Mouse (Mus musculus) myocyte (in vitro differentiated cells): ENCODE measurements around the gene Fam228a. TPM values are rescaled to one million over a fixed set of nuclear protein-coding genes. Genes with fewer than 3 reads are reported as not detected.

Experiments used
- H3K27me3 ChIP-seq: one replicate; pipeline ENCODE4 v1.6.1; 2011; ENCODE audit not compliant: control insufficient read depth, insufficient read depth, insufficient read length
- H3K36me3 ChIP-seq: one replicate; pipeline ENCODE4 v1.6.1; 2011; ENCODE audit not compliant: control insufficient read depth, insufficient read depth
- H3K4me2 ChIP-seq: one replicate; pipeline ENCODE4 v1.6.1; 2011; ENCODE audit warnings: low read depth, control low read depth
- H3K4me3 ChIP-seq: one replicate; pipeline ENCODE4 v1.5.1; 2011; ENCODE audit warnings: mild to moderate bottlenecking, control low read depth, moderate library complexity
- H3K79me2 ChIP-seq: one replicate; pipeline ENCODE4 v1.6.1; 2011; ENCODE audit not compliant: control insufficient read depth, insufficient read depth
- H3ac ChIP-seq: one replicate; pipeline ENCODE4 v1.6.1; 2011; ENCODE audit not compliant: control insufficient read depth, insufficient read length
- CEBPB ChIP-seq: IDR thresholded peaks from 2 replicates; pipeline ENCODE4 v1.6.1; 2011; ENCODE audit warnings: mild to moderate bottlenecking, moderate library complexity; ENCODE audit not compliant: poor library complexity, insufficient read depth, severe bottlenecking
- E2F4 ChIP-seq: IDR thresholded peaks from one replicate; pipeline ENCODE4 v1.6.1; 2011; ENCODE audit warnings: mild to moderate bottlenecking, control low read depth, moderate library complexity; ENCODE audit not compliant: insufficient read depth
- MAX ChIP-seq: IDR thresholded peaks from one replicate; pipeline ENCODE4 v1.6.1; 2011; ENCODE audit warnings: low read depth, mild to moderate bottlenecking, control low read depth
- MYOD1 ChIP-seq, 3 experiments: IDR thresholded peaks; one replicate each; pipeline ENCODE4 v1.6.1; 2011; ENCODE audit warnings: control low read depth in 2 of 3, low read depth in 2 of 3, mild to moderate bottlenecking in 2 of 3, moderate library complexity in 1 of 3; ENCODE audit not compliant: insufficient read length in 2 of 3, control insufficient read depth in 1 of 3
- MYOG ChIP-seq, 3 experiments: IDR thresholded peaks; one replicate each; pipeline ENCODE4 v1.6.1; 2011; ENCODE audit warnings: control low read depth in 2 of 3, low read depth in 2 of 3, mild to moderate bottlenecking in 2 of 3; ENCODE audit not compliant: insufficient read length in 2 of 3, control insufficient read depth in 1 of 3, insufficient read depth in 1 of 3
- POLR2A ChIP-seq: IDR thresholded peaks from one replicate; pipeline ENCODE4 v1.6.1; 2011; ENCODE audit warnings: low read depth, mild to moderate bottlenecking, control low read depth, moderate library complexity; ENCODE audit not compliant: insufficient read length
- POLR2AphosphoS2 ChIP-seq: IDR thresholded peaks from one replicate; pipeline ENCODE4 v1.6.1; 2011; ENCODE audit warnings: low read depth, control low read depth; ENCODE audit not compliant: insufficient read length
- REST ChIP-seq: IDR thresholded peaks from one replicate; pipeline ENCODE4 v1.6.1; 2011; ENCODE audit warnings: mild to moderate bottlenecking, control low read depth, moderate library complexity; ENCODE audit not compliant: insufficient read depth, insufficient read length
- SRF ChIP-seq: IDR thresholded peaks from one replicate; pipeline ENCODE4 v1.6.1; 2011; ENCODE audit warnings: low read depth; ENCODE audit not compliant: control insufficient read depth, insufficient read length
- TCF12 ChIP-seq: IDR thresholded peaks from one replicate; pipeline ENCODE4 v1.6.1; 2011; ENCODE audit warnings: mild to moderate bottlenecking, control low read depth; ENCODE audit not compliant: poor library complexity, insufficient read depth, severe bottlenecking
- TCF3 ChIP-seq: IDR thresholded peaks from one replicate; pipeline ENCODE4 v1.6.1; 2011; ENCODE audit warnings: low read depth, control low read depth; ENCODE audit not compliant: insufficient read length
- USF1 ChIP-seq: IDR thresholded peaks from one replicate; pipeline ENCODE4 v1.6.1; 2011; ENCODE audit warnings: low read depth, mild to moderate bottlenecking, control low read depth, moderate library complexity
- polyA plus RNA-seq: library from polyadenylated mRNA; unstranded; fragments of >200 nt; fragmentation: generic; extraction: Trizol; gene quantifications from one replicate; pipeline ENCODE4 v1.2.1, GENCODE M21; 2012; ENCODE audit warnings: missing spikeins

Gene Fam228a
- polyA plus RNA-seq, 1 experiment = not detected

- H3K27me3 ChIP-seq = no peaks in the 10 kb centered on the region
Measured at GRCm38 (mm10) chr12:4685441-4685840, 52.8 kb downstream of the Fam228a start.

GRCm38 (mm10) chr12:4679971-4680370 is 58.3 kb downstream of the Fam228a start:
- H3K4me3 ChIP-seq = no peak overlapping the region

More at GRCm38 (mm10) chr12:4685441-4685840, 52.8 kb downstream of the Fam228a start:
- no peak for TF ChIP-seq MYOD1 (IDR thresholded peaks at IDR 0.05; ENCODE audit: control insufficient read depth in 1 of 3, insufficient read length in 2 of 3, low read depth in 2 of 3)
- no peak for TF ChIP-seq TCF3
- no peak for TF ChIP-seq SRF
- no peak for TF ChIP-seq E2F4
- no peak for TF ChIP-seq TCF12
- no peak for TF ChIP-seq POLR2AphosphoS2
- TF ChIP-seq POLR2A = no peak
- no peak for TF ChIP-seq CEBPB
- no peak for TF ChIP-seq MAX
- no peak for TF ChIP-seq USF1
- no peak for TF ChIP-seq REST
- no peak for TF ChIP-seq MYOG (IDR thresholded peaks at IDR 0.05; ENCODE audit: control insufficient read depth in 1 of 3, insufficient read depth in 1 of 3, insufficient read length in 2 of 3, low read depth in 2 of 3)
- Histone ChIP-seq H3K4me3 (no peak overlapping the region), H3K79me2 (no peaks in the 10 kb centered on the region), H3K36me3 (peaks cover 5% of the 10 kb centered on the region), H3ac (no peak overlapping the region), H3K4me2 (no peak overlapping the region)

GRCm38 (mm10) chr12:4676336-4676735 is 61.9 kb downstream of the Fam228a start:
- Histone ChIP-seq H3K36me3 (peaks cover 40% of the 10 kb centered on the region), H3ac (no peak overlapping the region), H3K4me2 (no peak overlapping the region), H3K27me3 (no peaks in the 10 kb centered on the region), H3K79me2 (no peaks in the 10 kb centered on the region), H3K4me3 (no peak overlapping the region)
- TF ChIP-seq SRF = no peak
- no peak for TF ChIP-seq MAX

More at GRCm38 (mm10) chr12:4679971-4680370, 58.3 kb downstream of the Fam228a start:
- TF ChIP-seq E2F4 = no peak
- TF ChIP-seq MYOD1 (IDR thresholded peaks at IDR 0.05; ENCODE audit: control insufficient read depth in 1 of 3, insufficient read length in 2 of 3, low read depth in 2 of 3) = peak in 1 of 3 experiments; percentile 27
- TF ChIP-seq MYOG (IDR thresholded peaks at IDR 0.05; ENCODE audit: control insufficient read depth in 1 of 3, insufficient read depth in 1 of 3, insufficient read length in 2 of 3, low read depth in 2 of 3) = peak in 1 of 3 experiments; percentile 33
- TF ChIP-seq CEBPB = no peak
- peaks cover 10% of the 10 kb centered on the region for H3K36me3 ChIP-seq
- H3K79me2 ChIP-seq = no peaks in the 10 kb centered on the region
- H3ac ChIP-seq = no peak overlapping the region
- H3K27me3 ChIP-seq = no peaks in the 10 kb centered on the region
- H3K4me2 ChIP-seq = no peak overlapping the region

GRCm38 (mm10) chr12:4665675-4666037 is 72.6 kb downstream of the Fam228a start:
- H3K36me3 ChIP-seq = peaks cover 38% of the 10 kb centered on the region
- H3K4me3 ChIP-seq = no peak overlapping the region
- H3K27me3 ChIP-seq = no peaks in the 10 kb centered on the region
- no peak overlapping the region for H3ac ChIP-seq
- no peak overlapping the region for H3K4me2 ChIP-seq
- H3K79me2 ChIP-seq = no peaks in the 10 kb centered on the region
- TF ChIP-seq TCF12 = no peak
- no peak for TF ChIP-seq USF1
- no peak for TF ChIP-seq MYOD1 (IDR thresholded peaks at IDR 0.05; ENCODE audit: control insufficient read depth in 1 of 3, insufficient read length in 2 of 3, low read depth in 2 of 3)
- TF ChIP-seq MAX = no peak
- no peak for TF ChIP-seq CEBPB
- no peak for TF ChIP-seq SRF
- no peak for TF ChIP-seq REST
- no peak for TF ChIP-seq TCF3
- TF ChIP-seq MYOG (IDR thresholded peaks at IDR 0.05; ENCODE audit: control insufficient read depth in 1 of 3, insufficient read depth in 1 of 3, insufficient read length in 2 of 3, low read depth in 2 of 3) = no peak
- TF ChIP-seq POLR2AphosphoS2 = no peak

GRCm38 (mm10) chr12:4664929-4665674 is 73.1 kb downstream of the Fam228a start:
- Histone ChIP-seq H3K4me3 (no peak overlapping the region), H3ac (no peak overlapping the region), H3K4me2 (no peak overlapping the region), H3K36me3 (peaks cover 33% of the 10 kb centered on the region), H3K27me3 (no peaks in the 10 kb centered on the region), H3K79me2 (no peaks in the 10 kb centered on the region)
- TF ChIP-seq SRF (no peak), MYOD1 (IDR thresholded peaks at IDR 0.05; ENCODE audit: control insufficient read depth in 1 of 3, insufficient read length in 2 of 3, low read depth in 2 of 3) (no peak), POLR2A (no peak), E2F4 (no peak), POLR2AphosphoS2 (no peak), MAX (no peak), MYOG (IDR thresholded peaks at IDR 0.05; ENCODE audit: control insufficient read depth in 1 of 3, insufficient read depth in 1 of 3, insufficient read length in 2 of 3, low read depth in 2 of 3) (no peak), TCF3 (no peak), USF1 (no peak), CEBPB (no peak), REST (no peak)

Other genes starting within 250 kb of the Fam228a start
- gene Itsn2, start 145.8 kb downstream of the Fam228a start, polyA plus RNA-seq = 8.4 TPM
- not detected for gene Gm3625, start 145.5 kb downstream of the Fam228a start, polyA plus RNA-seq
- gene Pfn4, start 30.6 kb upstream of the Fam228a start, polyA plus RNA-seq = 0.02 TPM
- 0.07 TPM for gene Fam228b, start 30.8 kb upstream of the Fam228a start, polyA plus RNA-seq
- 100.0 TPM for gene Sf3b6, start 79.1 kb upstream of the Fam228a start, polyA plus RNA-seq
- gene Fkbp1b, start 103.2 kb upstream of the Fam228a start, polyA plus RNA-seq = 7.3 TPM
- gene Wdcp, start 104.9 kb upstream of the Fam228a start, polyA plus RNA-seq = 8.3 TPM
- 0.07 TPM for gene Mfsd2b, start 135.9 kb upstream of the Fam228a start, polyA plus RNA-seq
- 4.9 TPM for gene Ubxn2a, start 169.3 kb upstream of the Fam228a start, polyA plus RNA-seq
- gene Atad2b, start 178.9 kb upstream of the Fam228a start, polyA plus RNA-seq = 3.7 TPM